Mouse (Mus musculus): ENCODE data around the gene Aig1. TPM values are rescaled to one million over a fixed set of nuclear protein-coding genes. Genes with fewer than 3 reads are reported as not detected.
A peak's percentile ranks its signal among the peaks of the same experiment; 100 is the strongest.

Gene Aig1
- polyA plus RNA-seq, 1 experiment from 2014 or later = 29.1 TPM

DNA sequence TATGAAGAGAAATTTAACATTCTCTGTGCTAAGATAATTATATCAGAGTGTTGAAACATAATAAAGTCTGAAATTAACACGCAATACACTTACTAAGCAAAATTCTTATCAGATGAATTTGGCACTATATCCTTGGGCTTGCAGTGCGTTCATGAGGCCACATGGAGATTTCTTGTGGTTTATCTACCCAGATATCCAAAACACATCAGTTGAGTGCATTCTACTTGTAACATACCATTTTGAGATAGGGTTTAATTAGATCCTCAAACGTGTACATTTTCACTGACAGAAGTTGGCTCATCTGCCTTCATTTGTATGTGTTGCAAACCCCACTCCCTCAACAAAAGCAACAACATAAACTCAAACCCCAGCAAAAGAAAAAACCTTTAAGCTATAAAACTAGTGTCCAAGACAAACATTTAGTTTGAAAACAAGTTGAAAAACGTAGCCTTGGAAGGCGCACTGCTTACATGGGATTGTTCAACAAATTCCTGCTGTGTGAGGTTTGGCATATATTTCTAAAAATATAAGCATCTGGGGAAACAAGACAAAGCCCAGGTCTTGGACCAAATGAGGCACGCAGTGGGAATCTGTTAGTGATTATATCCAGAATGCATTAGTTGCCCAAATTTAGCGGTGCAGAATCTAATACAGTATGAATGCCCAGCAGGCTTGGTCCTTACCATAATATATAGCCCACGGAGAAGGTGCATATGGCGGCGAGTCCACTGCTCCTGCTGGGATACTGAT, 178.8 kb downstream of the Aig1 start:
- WGBS = 78% methylated on average over 10 of the region's 10 CpGs
- no peaks in the 10 kb centered on the region for H3K27me3 ChIP-seq
- H3K4me2 ChIP-seq (replicated peaks) = no peak overlapping the region
- H3K4me1 ChIP-seq = no peaks in the 10 kb centered on the region
- H3K9me3 ChIP-seq = no peaks in the 10 kb centered on the region
- no peak for ATAC-seq (ENCODE audit: insufficient number of reproducible peaks, insufficient read depth, low FRiP score, low TSS enrichment)
- H3K9ac ChIP-seq = no peak overlapping the region
- no peak overlapping the region for H3K27ac ChIP-seq
- no peaks in the 10 kb centered on the region for H3K36me3 ChIP-seq
- H3K4me3 ChIP-seq = no peak overlapping the region

GRCm38 (mm10) chr10:13688386-13689120, 180.2 kb downstream of the Aig1 start:
- Histone ChIP-seq H3K27ac (no peak overlapping the region), H3K9ac (no peak overlapping the region), H3K27me3 (no peaks in the 10 kb centered on the region), H3K4me2 (replicated peaks) (no peak overlapping the region), H3K4me3 (no peak overlapping the region), H3K36me3 (no peaks in the 10 kb centered on the region), H3K4me1 (no peaks in the 10 kb centered on the region), H3K9me3 (no peaks in the 10 kb centered on the region)
- WGBS = 71% methylated on average over 15 of the region's 15 CpGs
- ATAC-seq (ENCODE audit: insufficient number of reproducible peaks, insufficient read depth, low FRiP score, low TSS enrichment) = no peak

DNA sequence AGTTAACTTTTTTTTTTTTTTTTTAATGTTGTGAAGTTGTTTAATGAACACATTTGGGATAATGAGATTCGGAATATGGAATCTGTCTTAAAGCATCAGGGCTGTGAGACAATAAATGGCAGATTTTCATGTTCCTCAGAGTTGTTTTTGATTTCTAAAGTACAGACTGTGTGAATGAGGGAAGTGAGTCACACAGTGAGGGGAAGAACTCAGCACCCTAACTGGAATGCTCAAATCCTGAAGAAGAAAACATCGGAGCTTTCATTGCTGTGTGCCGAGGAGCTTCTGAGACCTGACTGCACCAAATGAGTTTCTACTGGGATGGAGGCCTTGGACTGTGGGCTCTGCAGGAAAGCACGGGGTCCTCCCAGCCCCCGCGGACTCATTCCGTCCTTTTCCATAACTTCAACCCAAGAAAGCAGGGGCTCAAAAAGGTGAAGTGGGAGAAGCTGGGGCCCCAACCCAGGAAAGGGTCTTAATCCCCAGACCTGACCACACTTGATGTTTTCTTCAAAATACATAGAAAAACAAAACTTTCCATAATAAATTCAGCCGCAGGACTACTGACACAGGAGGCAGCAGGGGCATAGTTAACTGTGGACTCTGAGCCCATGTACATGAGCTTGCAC, 181.5 kb downstream of the Aig1 start:
- WGBS = 91% methylated on average over 8 of the region's 8 CpGs

DNA sequence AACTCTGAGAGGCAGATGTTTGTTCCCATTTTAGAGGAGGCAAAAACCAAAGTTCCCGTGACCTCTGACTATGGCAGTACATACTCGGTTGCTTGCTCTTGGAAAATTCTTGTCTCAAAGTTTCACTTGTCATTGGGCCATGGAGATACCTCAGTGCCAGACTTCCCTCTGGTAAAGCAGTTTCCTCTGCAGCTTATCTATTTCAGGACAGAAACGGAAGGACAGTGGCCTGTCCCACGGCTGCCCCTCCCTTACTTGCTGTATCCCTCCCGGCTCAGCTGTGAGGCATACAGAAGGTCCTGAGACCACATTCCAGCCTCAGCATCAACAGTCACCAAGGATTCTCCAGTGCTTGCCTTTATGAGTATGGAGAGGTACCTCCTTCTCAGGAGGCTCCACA, 182.7 kb downstream of the Aig1 start:
- no peak for ATAC-seq (ENCODE audit: insufficient number of reproducible peaks, insufficient read depth, low FRiP score, low TSS enrichment)

More for the DNA sequence above, 181.5 kb downstream of the Aig1 start:
- H3K9ac ChIP-seq = no peak overlapping the region
- H3K9me3 ChIP-seq = no peaks in the 10 kb centered on the region
- no peak overlapping the region for H3K4me3 ChIP-seq
- H3K4me2 ChIP-seq (replicated peaks) = no peak overlapping the region
- H3K27me3 ChIP-seq = no peaks in the 10 kb centered on the region
- H3K4me1 ChIP-seq = no peaks in the 10 kb centered on the region
- no peak overlapping the region for H3K27ac ChIP-seq
- H3K36me3 ChIP-seq = no peaks in the 10 kb centered on the region
- no peak for ATAC-seq (ENCODE audit: insufficient number of reproducible peaks, insufficient read depth, low FRiP score, low TSS enrichment)

DNA sequence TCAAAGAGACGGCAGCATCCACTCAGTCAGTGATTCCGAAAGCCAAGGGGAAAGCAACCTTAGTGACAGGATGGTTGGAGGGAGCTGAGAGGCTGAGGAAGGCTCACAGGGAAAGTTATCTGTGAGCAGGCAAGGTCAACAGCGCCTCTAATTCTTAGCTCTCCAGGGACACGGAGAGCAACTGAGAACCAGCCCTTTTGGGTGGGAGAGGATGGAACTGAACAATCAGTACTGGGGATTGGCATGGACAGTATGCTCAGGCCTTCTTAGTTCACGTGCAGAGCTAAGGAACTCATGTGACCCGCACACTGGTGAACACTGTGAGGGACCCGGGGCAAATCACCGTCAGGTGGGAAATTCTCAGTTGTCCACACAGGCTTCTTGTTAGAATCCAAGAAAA, 183.4 kb downstream of the Aig1 start:
- Histone ChIP-seq H3K4me3 (no peak overlapping the region), H3K9me3 (no peaks in the 10 kb centered on the region), H3K9ac (no peak overlapping the region), H3K27me3 (no peaks in the 10 kb centered on the region), H3K4me2 (replicated peaks) (no peak overlapping the region), H3K27ac (no peak overlapping the region), H3K4me1 (no peaks in the 10 kb centered on the region), H3K36me3 (no peaks in the 10 kb centered on the region)
- 84% methylated on average over 8 of the region's 8 CpGs for WGBS
- no peak for ATAC-seq (ENCODE audit: insufficient number of reproducible peaks, insufficient read depth, low FRiP score, low TSS enrichment)

More for the DNA sequence above, 182.7 kb downstream of the Aig1 start:
- WGBS = 80% methylated on average over 5 of the region's 5 CpGs
- Histone ChIP-seq H3K4me3 (no peak overlapping the region), H3K27ac (no peak overlapping the region), H3K4me1 (no peaks in the 10 kb centered on the region), H3K9ac (no peak overlapping the region), H3K4me2 (replicated peaks) (no peak overlapping the region), H3K9me3 (no peaks in the 10 kb centered on the region), H3K36me3 (no peaks in the 10 kb centered on the region), H3K27me3 (no peaks in the 10 kb centered on the region)

DNA sequence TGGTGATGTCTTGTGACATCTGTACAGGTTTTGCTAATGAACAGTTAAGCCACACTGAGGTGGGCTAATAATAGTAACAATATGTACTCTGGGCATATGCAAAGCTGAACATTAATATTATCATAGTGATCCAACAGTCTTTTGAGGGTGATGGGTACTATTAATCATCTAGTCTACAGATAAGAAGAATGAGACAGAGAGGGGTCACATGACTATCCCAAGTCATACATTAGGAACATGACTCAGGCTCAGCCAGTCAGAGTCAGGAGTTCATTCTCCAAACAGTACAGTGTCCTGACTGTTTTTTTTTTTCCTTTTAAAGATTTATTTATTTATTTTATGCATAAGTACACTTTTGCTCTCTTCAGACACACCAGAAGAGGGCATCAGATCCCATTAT, 184.3 kb downstream of the Aig1 start:
- Histone ChIP-seq H3K9ac (no peak overlapping the region), H3K27ac (no peak overlapping the region), H3K27me3 (no peaks in the 10 kb centered on the region), H3K36me3 (no peaks in the 10 kb centered on the region), H3K9me3 (no peaks in the 10 kb centered on the region), H3K4me2 (replicated peaks) (no peak overlapping the region), H3K4me1 (no peaks in the 10 kb centered on the region), H3K4me3 (no peak overlapping the region)
- ATAC-seq (ENCODE audit: insufficient number of reproducible peaks, insufficient read depth, low FRiP score, low TSS enrichment) = no peak

DNA sequence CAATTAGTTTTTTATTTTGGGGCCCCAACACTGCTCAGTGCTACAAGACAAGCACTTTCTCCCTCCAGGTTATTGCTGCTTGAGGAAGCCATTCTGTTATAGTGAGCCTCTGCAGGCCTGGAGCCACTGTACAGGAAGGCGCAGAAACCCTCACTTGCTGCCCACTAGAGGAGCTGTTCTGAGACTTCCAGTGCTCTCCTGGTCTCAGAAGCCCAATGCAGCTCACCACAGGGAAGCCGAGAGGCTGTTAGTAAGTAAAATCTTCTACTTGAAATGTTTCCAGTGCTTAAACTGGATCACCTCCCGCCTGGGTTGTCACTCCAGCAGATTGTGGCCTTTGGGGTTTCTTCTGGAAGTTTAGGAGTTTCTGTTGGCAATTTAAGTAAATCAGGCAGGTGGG, 186.2 kb downstream of the Aig1 start:
- no peaks in the 10 kb centered on the region for H3K27me3 ChIP-seq
- peak; percentile 15; the same call in 1 of the 2 replicates for ATAC-seq (ENCODE audit: insufficient number of reproducible peaks, insufficient read depth, low FRiP score, low TSS enrichment)
- no peak overlapping the region for H3K4me2 ChIP-seq (replicated peaks)
- H3K4me1 ChIP-seq = no peaks in the 10 kb centered on the region
- 47% methylated on average over 3 of the region's 3 CpGs for WGBS
- H3K36me3 ChIP-seq = no peaks in the 10 kb centered on the region
- H3K4me3 ChIP-seq = no peak overlapping the region
- no peak overlapping the region for H3K9ac ChIP-seq
- H3K9me3 ChIP-seq = no peaks in the 10 kb centered on the region
- no peak overlapping the region for H3K27ac ChIP-seq

- H3K27me3 ChIP-seq = no peaks in the 10 kb centered on the region
- H3K4me3 ChIP-seq = no peak overlapping the region
- H3K4me1 ChIP-seq = no peaks in the 10 kb centered on the region
- H3K27ac ChIP-seq = no peak overlapping the region
- H3K36me3 ChIP-seq = no peaks in the 10 kb centered on the region
- H3K9me3 ChIP-seq = no peaks in the 10 kb centered on the region
- no peak overlapping the region for H3K9ac ChIP-seq
- H3K4me2 ChIP-seq (replicated peaks) = no peak overlapping the region
- WGBS = 84% methylated on average over 2 of the region's 2 CpGs
- no peak for ATAC-seq (ENCODE audit: insufficient number of reproducible peaks, insufficient read depth, low FRiP score, low TSS enrichment)
Measured at GRCm38 (mm10) chr10:13677440-13677839, 191.3 kb downstream of the Aig1 start.

DNA sequence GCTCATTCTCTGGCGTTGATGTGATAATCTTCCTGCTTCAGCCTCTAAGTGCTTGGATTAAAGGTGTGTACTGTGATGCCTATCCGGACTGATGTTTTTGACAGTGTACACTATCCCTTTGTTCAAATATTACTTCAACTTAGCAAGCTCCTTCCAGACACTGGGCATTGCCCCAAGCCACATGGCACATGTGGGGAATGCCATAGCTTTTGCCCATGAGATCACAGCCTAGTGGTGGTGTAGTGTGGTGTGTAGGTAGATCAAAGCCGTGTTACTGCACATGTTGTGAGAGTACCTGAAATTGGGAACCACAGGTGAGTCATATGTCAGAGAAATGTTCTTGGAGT, 193.8 kb downstream of the Aig1 start:
- Histone ChIP-seq H3K4me1 (no peaks in the 10 kb centered on the region), H3K9ac (no peak overlapping the region), H3K4me2 (replicated peaks) (no peak overlapping the region), H3K27me3 (no peaks in the 10 kb centered on the region), H3K9me3 (no peaks in the 10 kb centered on the region), H3K36me3 (no peaks in the 10 kb centered on the region), H3K27ac (no peak overlapping the region), H3K4me3 (no peak overlapping the region)
- ATAC-seq (ENCODE audit: insufficient number of reproducible peaks, insufficient read depth, low FRiP score, low TSS enrichment) = no peak
- 76% methylated on average over 3 of the region's 3 CpGs for WGBS

DNA sequence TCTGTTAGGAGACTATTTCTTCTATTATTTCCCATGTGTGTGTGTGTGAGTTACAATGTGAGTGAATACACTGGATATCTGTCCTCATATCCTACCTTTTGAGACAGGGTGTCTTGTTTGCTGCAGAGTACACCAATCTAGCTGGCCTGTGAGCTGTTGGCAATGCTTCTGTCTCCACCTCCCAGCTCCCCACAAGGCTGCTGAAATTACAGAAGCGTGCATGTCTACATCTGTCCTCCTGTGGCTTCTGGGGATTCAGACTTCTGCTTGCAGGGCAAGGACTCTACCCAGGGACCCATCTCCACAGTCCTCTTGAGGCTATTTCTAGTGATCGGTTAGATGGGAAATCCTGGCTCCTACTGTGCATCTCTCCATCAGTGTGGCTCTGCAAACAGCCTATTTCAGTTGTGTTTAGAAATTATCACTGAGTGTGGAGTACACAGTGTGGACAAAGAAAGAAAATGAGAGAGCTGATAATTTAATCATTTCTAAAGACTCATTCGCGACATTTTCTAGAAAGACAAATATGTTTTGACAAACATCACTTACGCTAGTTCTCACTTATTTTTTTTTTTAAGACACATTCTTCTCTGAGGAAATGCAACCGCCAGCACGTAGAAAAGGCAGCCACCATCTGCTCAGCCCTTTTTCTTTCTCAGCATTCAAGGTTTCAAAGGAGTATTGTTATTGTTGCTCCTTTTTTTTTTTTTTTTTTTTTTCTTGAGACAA, 194.3 kb downstream of the Aig1 start:
- H3K4me1 ChIP-seq = no peaks in the 10 kb centered on the region
- H3K27me3 ChIP-seq = no peaks in the 10 kb centered on the region
- no peaks in the 10 kb centered on the region for H3K9me3 ChIP-seq
- no peak overlapping the region for H3K9ac ChIP-seq
- H3K36me3 ChIP-seq = no peaks in the 10 kb centered on the region
- ATAC-seq (ENCODE audit: insufficient number of reproducible peaks, insufficient read depth, low FRiP score, low TSS enrichment) = no peak
- WGBS = 80% methylated on average over 7 of the region's 7 CpGs
- H3K27ac ChIP-seq = no peak overlapping the region
- H3K4me2 ChIP-seq (replicated peaks) = no peak overlapping the region
- H3K4me3 ChIP-seq = no peak overlapping the region

DNA sequence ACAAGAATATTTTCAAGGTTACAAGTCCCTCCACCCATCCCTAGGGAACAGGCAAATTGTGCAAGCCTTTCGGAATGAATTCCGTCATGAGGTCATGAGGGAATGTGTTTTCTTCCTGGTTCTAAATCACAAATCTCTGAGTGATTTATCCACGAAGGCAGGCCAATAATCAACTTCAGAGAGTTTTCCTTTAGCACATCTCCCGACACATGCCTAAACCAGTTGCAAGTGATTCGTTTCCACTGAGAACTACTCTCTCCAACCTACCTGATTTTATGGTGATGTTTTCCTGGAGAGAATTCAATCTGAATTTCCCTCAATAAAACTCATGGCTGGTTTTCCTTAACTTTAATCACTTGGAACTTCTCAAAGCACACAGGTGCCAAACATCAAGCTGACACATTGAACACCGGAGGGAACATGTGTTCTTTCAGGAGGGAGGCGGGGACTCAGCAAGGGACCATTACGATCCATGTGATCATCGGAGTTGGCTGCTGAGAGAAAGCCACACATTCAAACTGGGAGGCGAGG, 201.5 kb downstream of the Aig1 start:
- 80% methylated on average over 10 of the region's 10 CpGs for WGBS
- no peak for ATAC-seq (ENCODE audit: insufficient number of reproducible peaks, insufficient read depth, low FRiP score, low TSS enrichment)
- no peaks in the 10 kb centered on the region for H3K9me3 ChIP-seq

More for the DNA sequence above, 201.5 kb downstream of the Aig1 start:
- H3K4me2 ChIP-seq (replicated peaks) = no peak overlapping the region
- H3K4me1 ChIP-seq = no peaks in the 10 kb centered on the region
- H3K27ac ChIP-seq = no peak overlapping the region
- no peaks in the 10 kb centered on the region for H3K36me3 ChIP-seq
- H3K27me3 ChIP-seq = no peaks in the 10 kb centered on the region
- no peak overlapping the region for H3K4me3 ChIP-seq
- H3K9ac ChIP-seq = no peak overlapping the region
